Mouse (Mus musculus): ENCODE results near the gene Eif1ad. TPM values are rescaled to one million over a fixed set of nuclear protein-coding genes. Genes with fewer than 3 reads are reported as not detected.

The Eif1ad gene
- polyA plus RNA-seq, 1 experiment from 2014 or later, result 61.7 TPM

DNA sequence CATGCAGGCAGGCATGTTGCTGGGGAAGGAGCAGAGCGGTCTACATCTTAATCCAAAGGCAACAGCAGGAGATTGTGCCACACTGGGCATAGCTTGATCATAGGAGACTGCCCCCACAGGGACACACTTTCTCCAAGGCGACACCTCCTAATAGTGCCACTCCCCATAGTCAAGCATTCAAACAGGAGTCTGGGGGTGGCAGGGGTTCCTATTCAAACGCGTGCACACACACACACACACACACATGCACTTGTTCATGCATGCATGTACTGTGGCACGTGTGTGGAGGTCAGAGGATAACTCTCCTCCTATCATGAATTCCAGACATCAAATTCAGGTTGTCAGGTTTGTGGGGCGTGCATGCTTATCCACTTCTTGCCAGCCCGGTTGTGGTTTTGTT, 6.2 kb downstream of the Eif1ad start:
- Histone ChIP-seq H3K27me3 (ENCODE audit: insufficient read depth, low read length) (no peaks in the 10 kb centered on the region), H3K9ac (replicated peaks; ENCODE audit: low read length) (no peak overlapping the region), H3K27ac (ENCODE audit: low read length) (no peak overlapping the region), H3K4me3 (ENCODE audit: low read length) (no peak overlapping the region), H3K9me3 (ENCODE audit: low read length) (no peaks in the 10 kb centered on the region), H3K4me2 (replicated peaks; ENCODE audit: low read depth, low read length) (no peak overlapping the region), H3K4me1 (ENCODE audit: insufficient read depth, low read length) (peaks cover 10% of the 10 kb centered on the region), H3K36me3 (ENCODE audit: insufficient read depth, low read length) (peaks cover 46% of the 10 kb centered on the region)
- ATAC-seq (ENCODE audit: low FRiP score, low TSS enrichment), result no peak
- WGBS, result 93% methylated on average over 7 of the region's 7 CpGs

DNA sequence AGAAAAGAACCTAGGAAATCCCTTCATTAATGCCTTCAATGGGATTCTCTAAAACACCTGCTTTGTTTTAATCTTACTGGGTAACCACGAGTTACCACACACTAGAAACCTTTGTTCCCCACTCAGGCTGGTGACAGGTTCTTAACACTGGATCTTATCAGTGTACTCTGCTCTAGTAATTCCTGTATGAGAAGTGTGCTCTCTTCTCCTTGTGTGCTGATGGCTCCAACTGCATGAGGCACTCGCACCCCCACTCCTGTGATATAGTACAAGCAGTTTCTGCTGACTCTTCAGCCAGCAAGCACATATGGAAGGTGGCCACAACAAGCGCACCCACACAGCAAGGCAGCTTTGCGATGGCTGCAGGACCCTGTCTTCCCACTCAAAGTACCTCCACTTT, 7.6 kb downstream of the Eif1ad start:
- 85% methylated on average over 4 of the region's 4 CpGs for WGBS
- Histone ChIP-seq H3K4me2 (replicated peaks; ENCODE audit: low read depth, low read length) (no peak overlapping the region), H3K9ac (replicated peaks; ENCODE audit: low read length) (no peak overlapping the region), H3K4me3 (ENCODE audit: low read length) (no peak overlapping the region), H3K27ac (ENCODE audit: low read length) (no peak overlapping the region), H3K27me3 (ENCODE audit: insufficient read depth, low read length) (no peaks in the 10 kb centered on the region), H3K4me1 (ENCODE audit: insufficient read depth, low read length) (no peaks in the 10 kb centered on the region), H3K36me3 (ENCODE audit: insufficient read depth, low read length) (peaks cover 51% of the 10 kb centered on the region), H3K9me3 (ENCODE audit: low read length) (no peaks in the 10 kb centered on the region)
- no peak for ATAC-seq (ENCODE audit: low FRiP score, low TSS enrichment)

DNA sequence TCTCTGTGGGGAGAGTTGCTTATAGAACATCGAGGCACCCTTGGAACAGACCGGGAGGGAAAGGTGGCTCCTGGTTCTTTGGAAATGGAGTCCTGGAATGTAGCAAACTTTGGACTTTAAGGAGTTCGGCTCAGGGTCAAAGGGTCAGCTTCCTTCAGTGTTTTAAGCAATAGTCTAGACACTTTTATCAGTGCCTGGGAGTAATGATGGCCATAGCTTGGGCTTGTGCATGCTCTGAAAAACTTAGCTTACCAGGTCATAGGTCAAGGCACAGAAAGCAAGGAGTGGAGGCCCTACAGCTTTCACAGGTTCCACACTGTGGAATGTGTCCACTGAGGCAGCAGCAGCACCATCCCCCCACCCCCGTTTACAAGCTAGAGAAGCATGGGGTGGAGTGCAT, 8.2 kb downstream of the Eif1ad start:
- 78% methylated on average over 4 of the region's 4 CpGs for WGBS

DNA sequence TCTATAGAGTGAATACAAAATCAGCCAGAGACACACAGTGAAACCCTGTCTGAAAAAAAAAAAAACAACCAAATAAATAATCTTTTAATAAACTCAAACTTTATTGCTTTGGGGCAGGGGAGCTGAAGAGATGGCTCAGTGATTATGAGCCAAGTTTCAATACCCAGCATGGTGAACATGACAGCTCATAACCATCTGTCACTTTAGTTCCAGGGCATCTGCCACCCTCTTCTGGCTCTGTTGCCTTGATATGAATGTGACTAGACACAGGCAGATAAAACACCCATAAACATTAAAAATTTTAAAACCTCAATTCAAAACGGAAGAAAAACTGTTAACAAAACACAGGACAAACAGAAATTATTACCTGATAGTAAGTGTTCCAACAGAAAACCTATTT, 10.9 kb downstream of the Eif1ad start:
- WGBS, result 97% methylated on average over 1 of the region's 1 CpGs
- ATAC-seq (ENCODE audit: low FRiP score, low TSS enrichment), result no peak

More for the DNA sequence above, 8.2 kb downstream of the Eif1ad start:
- Histone ChIP-seq H3K27me3 (ENCODE audit: insufficient read depth, low read length) (no peaks in the 10 kb centered on the region), H3K4me1 (ENCODE audit: insufficient read depth, low read length) (no peaks in the 10 kb centered on the region), H3K4me2 (replicated peaks; ENCODE audit: low read depth, low read length) (no peak overlapping the region), H3K9ac (replicated peaks; ENCODE audit: low read length) (no peak overlapping the region), H3K9me3 (ENCODE audit: low read length) (no peaks in the 10 kb centered on the region), H3K4me3 (ENCODE audit: low read length) (no peak overlapping the region), H3K36me3 (ENCODE audit: insufficient read depth, low read length) (peaks cover 52% of the 10 kb centered on the region), H3K27ac (ENCODE audit: low read length) (no peak overlapping the region)
- ATAC-seq (ENCODE audit: low FRiP score, low TSS enrichment), result no peak

DNA sequence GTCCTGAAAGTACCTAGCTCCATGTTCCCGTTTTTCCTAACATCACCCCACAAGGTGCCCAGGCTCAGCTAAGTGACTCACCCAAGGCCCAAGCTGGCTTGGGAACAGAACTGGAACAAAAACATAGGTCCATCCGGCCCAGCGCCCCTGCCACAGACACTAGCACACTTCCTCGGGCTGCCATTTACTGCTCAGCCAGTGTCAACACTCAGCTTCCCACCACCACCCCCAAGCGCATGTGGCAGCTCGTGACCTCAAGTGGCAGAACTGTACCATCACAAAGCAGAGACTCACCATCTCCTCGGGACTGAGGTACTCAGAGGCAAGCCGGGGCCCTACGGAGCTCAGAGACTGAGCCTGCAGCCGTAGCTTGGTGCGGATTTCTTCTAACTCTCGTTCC, 16.8 kb downstream of the Eif1ad start:
- WGBS, result 93% methylated on average over 12 of the region's 12 CpGs

More for the DNA sequence above, 10.9 kb downstream of the Eif1ad start:
- no peak overlapping the region for H3K4me3 ChIP-seq (ENCODE audit: low read length)
- no peak overlapping the region for H3K9ac ChIP-seq (replicated peaks; ENCODE audit: low read length)
- H3K27ac ChIP-seq (ENCODE audit: low read length), result no peak overlapping the region
- H3K4me2 ChIP-seq (replicated peaks; ENCODE audit: low read depth, low read length), result no peak overlapping the region
- H3K4me1 ChIP-seq (ENCODE audit: insufficient read depth, low read length), result no peaks in the 10 kb centered on the region
- H3K27me3 ChIP-seq (ENCODE audit: insufficient read depth, low read length), result no peaks in the 10 kb centered on the region
- peaks cover 56% of the 10 kb centered on the region for H3K36me3 ChIP-seq (ENCODE audit: insufficient read depth, low read length)
- H3K9me3 ChIP-seq (ENCODE audit: low read length), result no peaks in the 10 kb centered on the region

DNA sequence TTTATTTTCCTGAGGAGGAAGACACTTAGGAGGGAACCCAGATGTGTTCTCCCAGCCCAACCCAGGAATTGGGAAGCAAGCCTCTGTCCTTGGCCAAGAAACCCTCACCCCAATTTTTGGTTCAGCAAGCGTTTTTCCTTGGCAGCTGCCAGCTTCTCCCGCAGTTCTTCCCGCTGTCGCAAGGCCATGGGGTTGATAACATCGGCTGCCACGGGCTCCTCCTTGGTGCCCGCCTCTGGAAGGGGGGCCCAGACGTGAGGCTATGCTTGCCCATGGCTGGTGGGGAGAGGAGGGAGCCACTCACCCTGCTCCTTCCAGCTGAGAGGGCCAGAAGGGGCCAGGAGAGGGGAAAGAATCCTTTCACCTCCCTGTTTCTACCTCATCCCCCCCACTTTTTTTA, 18.2 kb downstream of the Eif1ad start:
- Histone ChIP-seq H3K4me1 (ENCODE audit: insufficient read depth, low read length) (peaks cover 21% of the 10 kb centered on the region), H3K9me3 (ENCODE audit: low read length) (no peaks in the 10 kb centered on the region), H3K27ac (ENCODE audit: low read length) (no peak overlapping the region), H3K27me3 (ENCODE audit: insufficient read depth, low read length) (no peaks in the 10 kb centered on the region), H3K4me2 (replicated peaks; ENCODE audit: low read depth, low read length) (no peak overlapping the region), H3K4me3 (ENCODE audit: low read length) (no peak overlapping the region), H3K9ac (replicated peaks; ENCODE audit: low read length) (no peak overlapping the region), H3K36me3 (ENCODE audit: insufficient read depth, low read length) (peaks cover 54% of the 10 kb centered on the region)
- ATAC-seq (ENCODE audit: low FRiP score, low TSS enrichment), result no peak
- WGBS, result 86% methylated on average over 8 of the region's 8 CpGs

More for the DNA sequence above, 16.8 kb downstream of the Eif1ad start:
- H3K4me3 ChIP-seq (ENCODE audit: low read length), result no peak overlapping the region
- H3K4me2 ChIP-seq (replicated peaks; ENCODE audit: low read depth, low read length), result no peak overlapping the region
- peaks cover 68% of the 10 kb centered on the region for H3K36me3 ChIP-seq (ENCODE audit: insufficient read depth, low read length)
- no peaks in the 10 kb centered on the region for H3K27me3 ChIP-seq (ENCODE audit: insufficient read depth, low read length)
- H3K27ac ChIP-seq (ENCODE audit: low read length), result no peak overlapping the region
- no peak overlapping the region for H3K9ac ChIP-seq (replicated peaks; ENCODE audit: low read length)
- no peak for ATAC-seq (ENCODE audit: low FRiP score, low TSS enrichment)
- peaks cover 16% of the 10 kb centered on the region for H3K4me1 ChIP-seq (ENCODE audit: insufficient read depth, low read length)
- H3K9me3 ChIP-seq (ENCODE audit: low read length), result no peaks in the 10 kb centered on the region

DNA sequence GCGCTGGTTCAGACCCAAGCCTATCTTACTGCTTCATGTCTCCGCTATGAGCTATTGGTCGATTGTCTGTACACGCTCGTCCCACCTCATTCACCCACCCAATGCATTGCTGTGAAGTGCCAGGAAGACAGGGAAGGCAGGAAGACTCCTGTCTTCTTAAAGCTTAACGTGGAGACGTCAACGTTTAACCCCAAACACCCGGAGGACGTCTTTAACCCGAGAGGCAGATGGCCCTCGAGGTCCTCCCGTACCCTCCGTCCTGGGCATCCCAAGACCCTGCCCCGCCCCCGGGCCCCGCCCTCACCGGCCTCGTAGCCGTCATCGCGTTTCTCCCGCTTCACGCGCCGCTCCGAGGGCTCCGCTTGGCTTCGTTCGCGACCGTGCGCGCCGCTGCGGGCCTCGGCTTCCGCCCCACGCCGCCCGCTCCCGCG, 21.5 kb downstream of the Eif1ad start:
- Histone ChIP-seq H3K4me2 (replicated peaks; ENCODE audit: low read depth, low read length) (peak overlapping the region; percentile 86), H3K4me1 (ENCODE audit: insufficient read depth, low read length) (peaks cover 29% of the 10 kb centered on the region), H3K4me3 (ENCODE audit: low read length) (peak overlapping the region; percentile 96), H3K27me3 (ENCODE audit: insufficient read depth, low read length) (no peaks in the 10 kb centered on the region), H3K9me3 (ENCODE audit: low read length) (no peaks in the 10 kb centered on the region), H3K27ac (ENCODE audit: low read length) (peak overlapping the region; percentile 77), H3K36me3 (ENCODE audit: insufficient read depth, low read length) (peaks cover 21% of the 10 kb centered on the region), H3K9ac (replicated peaks; ENCODE audit: low read length) (peak overlapping the region; percentile 92)
- under 1% methylated on average over 42 of the region's 43 CpGs for WGBS
- ATAC-seq (ENCODE audit: low FRiP score, low TSS enrichment), result peak; percentile 11; the same call in 1 of the 2 replicates

DNA sequence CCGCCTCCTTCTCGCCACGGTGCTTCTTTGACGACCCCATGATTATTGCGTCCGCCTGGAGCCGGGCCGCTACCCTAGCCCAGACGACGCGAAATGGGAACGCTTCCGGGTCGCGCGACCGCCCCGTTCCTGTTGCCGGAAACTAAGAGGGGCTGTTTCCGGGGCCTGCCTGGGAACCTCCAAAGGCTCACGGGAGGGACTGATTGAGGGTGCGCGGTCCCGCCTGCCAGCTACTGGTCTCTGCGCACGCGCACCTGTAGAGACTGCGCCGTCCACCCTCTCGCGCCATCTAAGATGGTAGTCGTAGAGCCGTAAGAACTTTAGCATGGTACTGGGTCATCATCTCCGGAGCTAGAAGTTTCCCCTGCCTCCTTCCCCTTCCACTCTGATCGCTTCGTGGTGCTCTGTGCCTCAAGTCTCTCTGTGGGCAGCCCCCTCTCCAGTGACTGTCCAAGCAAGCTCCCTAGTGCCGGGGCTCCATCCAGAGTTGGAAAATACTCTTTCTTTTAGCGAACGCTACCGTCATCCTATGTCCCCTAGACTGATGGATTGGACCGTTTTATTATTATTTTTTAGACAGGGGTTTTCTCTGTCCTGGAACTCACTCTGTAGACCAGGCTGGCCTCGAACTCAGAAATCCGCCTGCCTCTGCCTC, 22.2 kb downstream of the Eif1ad start, which contains the start of gene Sart1:
Gene Sart1 (minus strand): TSS at position 116 of the 655 bp plus-strand sequence.
- no peaks in the 10 kb centered on the region for H3K9me3 ChIP-seq (ENCODE audit: low read length)
- H3K4me1 ChIP-seq (ENCODE audit: insufficient read depth, low read length), result peaks cover 29% of the 10 kb centered on the region
- H3K27ac ChIP-seq (ENCODE audit: low read length), result peak within 1 kb of the TSS; percentile 91
- WGBS, result 3% methylated on average over 43 of the region's 43 CpGs
- no peaks in the 10 kb centered on the region for H3K27me3 ChIP-seq (ENCODE audit: insufficient read depth, low read length)
- H3K36me3 ChIP-seq (ENCODE audit: insufficient read depth, low read length), result peaks cover 14% of the 10 kb centered on the region
- H3K4me2 ChIP-seq (replicated peaks; ENCODE audit: low read depth, low read length), result peak within 1 kb of the TSS; percentile 86
- peak; percentile 97 for ATAC-seq (ENCODE audit: low FRiP score, low TSS enrichment)
- H3K4me3 ChIP-seq (ENCODE audit: low read length), result peak within 1 kb of the TSS; percentile 96
- H3K9ac ChIP-seq (replicated peaks; ENCODE audit: low read length), result peak within 1 kb of the TSS; percentile 92

DNA sequence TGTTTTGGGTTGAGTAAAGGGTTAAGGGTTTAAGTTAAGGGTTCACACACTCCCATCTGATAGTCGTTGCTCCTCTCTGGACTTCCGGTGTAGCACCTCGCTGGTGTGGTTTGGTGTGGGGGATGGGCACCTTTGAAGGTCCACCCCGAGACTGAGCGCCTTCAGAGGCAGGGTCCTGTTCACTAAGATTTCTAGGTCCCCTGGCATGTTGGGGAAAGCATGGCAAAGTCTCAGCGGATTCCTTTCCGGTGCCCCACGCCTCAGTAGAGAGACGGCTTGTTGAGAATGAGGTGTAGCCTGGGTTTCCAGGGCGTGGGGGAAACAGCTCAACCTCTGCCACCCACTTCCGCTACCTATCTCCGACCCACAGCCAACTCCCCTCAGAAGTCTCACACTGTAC, 23.1 kb downstream of the Eif1ad start:
- Histone ChIP-seq H3K36me3 (ENCODE audit: insufficient read depth, low read length) (peaks cover 5% of the 10 kb centered on the region), H3K4me3 (ENCODE audit: low read length) (peak overlapping the region; percentile 96), H3K27ac (ENCODE audit: low read length) (peak overlapping the region; percentile 91), H3K9me3 (ENCODE audit: low read length) (no peaks in the 10 kb centered on the region), H3K9ac (replicated peaks; ENCODE audit: low read length) (peak overlapping the region; percentile 84), H3K4me1 (ENCODE audit: insufficient read depth, low read length) (peaks cover 29% of the 10 kb centered on the region), H3K27me3 (ENCODE audit: insufficient read depth, low read length) (no peaks in the 10 kb centered on the region), H3K4me2 (replicated peaks; ENCODE audit: low read depth, low read length) (peak overlapping the region; percentile 86)
- 14% methylated on average over 12 of the region's 12 CpGs for WGBS
- ATAC-seq (ENCODE audit: low FRiP score, low TSS enrichment), result no peak; the same call in 1 of the 2 replicates

DNA sequence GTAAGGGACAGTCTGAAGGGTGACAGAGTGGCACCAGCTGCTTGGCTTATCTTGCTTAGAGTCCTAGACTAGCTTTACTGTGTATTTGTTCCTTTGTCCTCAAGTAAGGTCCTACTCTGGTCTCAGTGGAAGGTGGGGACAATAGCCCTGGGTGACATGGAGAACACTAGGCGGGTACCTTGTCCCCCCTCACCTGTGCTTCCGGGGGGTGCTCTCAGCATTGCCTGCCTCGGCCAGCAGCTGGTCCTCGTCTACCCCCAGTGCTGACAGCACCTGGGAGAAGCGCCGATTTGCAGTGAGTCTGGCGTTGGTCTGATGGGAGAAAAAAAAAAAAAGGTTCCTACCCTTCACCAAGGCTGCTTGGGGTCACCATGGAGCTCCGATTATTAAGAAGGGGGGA, 23.9 kb downstream of the Eif1ad start:
- no peak for ATAC-seq (ENCODE audit: low FRiP score, low TSS enrichment)
- Histone ChIP-seq H3K36me3 (ENCODE audit: insufficient read depth, low read length) (no peaks in the 10 kb centered on the region), H3K9me3 (ENCODE audit: low read length) (no peaks in the 10 kb centered on the region), H3K27me3 (ENCODE audit: insufficient read depth, low read length) (no peaks in the 10 kb centered on the region), H3K27ac (ENCODE audit: low read length) (peak overlapping the region; percentile 91), H3K9ac (replicated peaks; ENCODE audit: low read length) (peak overlapping the region; percentile 84), H3K4me3 (ENCODE audit: low read length) (peak overlapping the region; percentile 96), H3K4me2 (replicated peaks; ENCODE audit: low read depth, low read length) (peak overlapping the region; percentile 86), H3K4me1 (ENCODE audit: insufficient read depth, low read length) (peaks cover 29% of the 10 kb centered on the region)
- WGBS, result 56% methylated on average over 8 of the region's 8 CpGs

Measured in kidney, embryonic 16.5 days (tissue).